Mouse (Mus musculus) forebrain, embryonic 12.5 days (tissue): ENCODE results near the gene Rgp1. TPM values are rescaled to one million over a fixed set of nuclear protein-coding genes. Genes with fewer than 3 reads are reported as not detected.

Source experiments
- ATAC-seq: fragments of 200-750 bp; cut with Nextera tagmentation; 2 replicates; pipeline ENCODE4 v1.8.0; 2017; ENCODE audit warnings: moderate TSS enrichment; ENCODE audit not compliant: low FRiP score
- H3K27ac ChIP-seq: fragments of 300-500 bp; sonication (generic); 2 replicates; pipeline ENCODE4 v1.5.1; 2016; ENCODE audit warnings: mild to moderate bottlenecking
- H3K27me3 ChIP-seq: fragments of 300-500 bp; sonication (generic); 2 replicates; pipeline ENCODE4 v1.6.1; 2016; ENCODE audit warnings: mild to moderate bottlenecking
- H3K36me3 ChIP-seq: fragments of 300-500 bp; sonication (generic); replicated peaks from 2 replicates; pipeline ENCODE4 v1.6.1; 2016; ENCODE audit warnings: mild to moderate bottlenecking
- H3K4me1 ChIP-seq: fragments of 300-500 bp; sonication (generic); 2 replicates; pipeline ENCODE4 v1.6.1; 2016
- H3K4me2 ChIP-seq: fragments of 300-500 bp; sonication (generic); 2 replicates; pipeline ENCODE4 v1.6.1; 2016; ENCODE audit warnings: mild to moderate bottlenecking, moderate library complexity
- H3K4me3 ChIP-seq: fragments of 300-500 bp; sonication (generic); replicated peaks from 2 replicates; pipeline ENCODE4 v1.5.1; 2016; ENCODE audit warnings: mild to moderate bottlenecking
- H3K9ac ChIP-seq: fragments of 300-500 bp; sonication (generic); 2 replicates; pipeline ENCODE4 v1.6.1; 2016; ENCODE audit warnings: mild to moderate bottlenecking
- H3K9me3 ChIP-seq: fragments of 300-500 bp; sonication (generic); 2 replicates; pipeline ENCODE4 v1.6.1; 2016
- WGBS: fragments of 180-500 bp; shearing (Covaris S2); methylation state at CpG from one replicate; pipeline ENCODE4 v1.1.7; 2016; 5-methylcytosine and 5-hydroxymethylcytosine counted together
- polyA plus RNA-seq: library from polyadenylated mRNA; unstranded; fragments of >200 nt; fragmentation: Nextera tagmentation; extraction: Ambion mirVana; gene quantifications from 2 replicates; pipeline ENCODE4 v1.2.1, GENCODE M21; 2016

The Rgp1 gene
- polyA plus RNA-seq, 1 experiment from 2014 or later, result 29.9 TPM

GRCm38 (mm10) chr4:43604751-43605685, 26.5 kb downstream of the Rgp1 start:
- no peaks in the 10 kb centered on the region for H3K27me3 ChIP-seq
- 81% methylated on average over 9 of the region's 9 CpGs for WGBS
- no peak overlapping the region for H3K9ac ChIP-seq
- H3K27ac ChIP-seq, result no peak overlapping the region
- no peaks in the 10 kb centered on the region for H3K36me3 ChIP-seq
- no peak for ATAC-seq
- H3K4me2 ChIP-seq, result no peak overlapping the region
- no peaks in the 10 kb centered on the region for H3K4me1 ChIP-seq
- H3K4me3 ChIP-seq, result no peak overlapping the region
- no peaks in the 10 kb centered on the region for H3K9me3 ChIP-seq

- no peak for ATAC-seq
- Histone ChIP-seq H3K4me1 (no peaks in the 10 kb centered on the region), H3K36me3 (no peaks in the 10 kb centered on the region), H3K27ac (no peak overlapping the region), H3K27me3 (no peaks in the 10 kb centered on the region), H3K4me3 (no peak overlapping the region), H3K4me2 (no peak overlapping the region), H3K9me3 (no peaks in the 10 kb centered on the region), H3K9ac (no peak overlapping the region)
- 65% methylated on average over 10 of the region's 10 CpGs for WGBS
Measured at GRCm38 (mm10) chr4:43612534-43612933, 34.0 kb downstream of the Rgp1 start.

GRCm38 (mm10) chr4:43613060-43613730, 34.7 kb downstream of the Rgp1 start:
- H3K9ac ChIP-seq, result no peak overlapping the region
- H3K27ac ChIP-seq, result no peak overlapping the region
- H3K36me3 ChIP-seq, result no peaks in the 10 kb centered on the region
- ATAC-seq, result no peak
- no peaks in the 10 kb centered on the region for H3K9me3 ChIP-seq
- no peaks in the 10 kb centered on the region for H3K4me1 ChIP-seq
- H3K27me3 ChIP-seq, result no peaks in the 10 kb centered on the region
- WGBS, result 67% methylated on average over 3 of the region's 3 CpGs
- no peak overlapping the region for H3K4me3 ChIP-seq
- H3K4me2 ChIP-seq, result no peak overlapping the region

GRCm38 (mm10) chr4:43620146-43620778, 41.7 kb downstream of the Rgp1 start:
- 84% methylated on average over 4 of the region's 4 CpGs for WGBS

GRCm38 (mm10) chr4:43629106-43629817, 50.7 kb downstream of the Rgp1 start:
- Histone ChIP-seq H3K36me3 (no peaks in the 10 kb centered on the region), H3K27me3 (peaks cover 12% of the 10 kb centered on the region), H3K27ac (no peak overlapping the region), H3K9me3 (peaks cover 13% of the 10 kb centered on the region), H3K4me2 (0 out of 2 replicates have a peak overlapping the region, but pooled peaks have one; percentile 21), H3K4me3 (no peak overlapping the region), H3K9ac (no peak overlapping the region), H3K4me1 (peaks cover 37% of the 10 kb centered on the region)
- 38% methylated on average over 20 of the region's 20 CpGs for WGBS
- peak; percentile 28; the same call in 1 of the 2 replicates for ATAC-seq

More at GRCm38 (mm10) chr4:43620146-43620778, 41.7 kb downstream of the Rgp1 start:
- Histone ChIP-seq H3K27ac (no peak overlapping the region), H3K9me3 (peaks cover 8% of the 10 kb centered on the region), H3K4me3 (no peak overlapping the region), H3K4me2 (no peak overlapping the region), H3K4me1 (no peaks in the 10 kb centered on the region), H3K9ac (no peak overlapping the region), H3K27me3 (peaks cover 6% of the 10 kb centered on the region; the same call in 1 of the 2 replicates), H3K36me3 (no peaks in the 10 kb centered on the region)
- no peak for ATAC-seq

- peak overlapping the region; percentile 78; the same call in 1 of the 2 replicates for H3K27ac ChIP-seq
- H3K4me3 ChIP-seq, result no peak overlapping the region
- no peak overlapping the region for H3K9ac ChIP-seq
- peaks cover 12% of the 10 kb centered on the region for H3K27me3 ChIP-seq
- peak overlapping the region; percentile 94 for H3K4me2 ChIP-seq
- peaks cover 37% of the 10 kb centered on the region for H3K4me1 ChIP-seq
- ATAC-seq, result peak; percentile 66
- H3K9me3 ChIP-seq, result peaks cover 7% of the 10 kb centered on the region
- 3% methylated on average over 5 of the region's 5 CpGs for WGBS
- H3K36me3 ChIP-seq, result no peaks in the 10 kb centered on the region
Measured at GRCm38 (mm10) chr4:43630030-43630581, 51.6 kb downstream of the Rgp1 start.

GRCm38 (mm10) chr4:43630671-43631045, 52.1 kb downstream of the Rgp1 start:
- ATAC-seq, result peak; percentile 19; the same call in 1 of the 2 replicates
- Histone ChIP-seq H3K9ac (peak overlapping the region; percentile 90; the same call in 1 of the 2 replicates), H3K4me3 (peak overlapping the region; percentile 65; the same call in 1 of the 2 replicates)

GRCm38 (mm10) chr4:43631046-43631955, 52.8 kb downstream of the Rgp1 start, which contains the start of gene Npr2:
Gene Npr2 (plus strand): TSS chr4:43631935.
- peak; percentile 60 for ATAC-seq
- 2% methylated on average over 24 of the region's 70 CpGs for WGBS
- no peaks in the 10 kb centered on the region for H3K36me3 ChIP-seq

More at GRCm38 (mm10) chr4:43630671-43631045, 52.1 kb downstream of the Rgp1 start:
- WGBS, result 16% methylated on average over 5 of the region's 5 CpGs
- Histone ChIP-seq H3K9me3 (0 out of 2 replicates have a peak, but pooled peaks cover 2% of the 10 kb centered on the region), H3K4me2 (peak overlapping the region; percentile 94), H3K27ac (peak overlapping the region; percentile 78), H3K36me3 (no peaks in the 10 kb centered on the region), H3K4me1 (peaks cover 37% of the 10 kb centered on the region), H3K27me3 (peaks cover 12% of the 10 kb centered on the region)

GRCm38 (mm10) chr4:43631956-43632920, 53.7 kb downstream of the Rgp1 start:
- peak overlapping the region; percentile 78; the same call in 1 of the 2 replicates for H3K27ac ChIP-seq
- H3K36me3 ChIP-seq, result no peaks in the 10 kb centered on the region
- WGBS, result 50% methylated on average over 42 of the region's 42 CpGs
- H3K27me3 ChIP-seq, result peaks cover 12% of the 10 kb centered on the region
- H3K9ac ChIP-seq, result peak overlapping the region; percentile 90
- H3K4me2 ChIP-seq, result peak overlapping the region; percentile 94
- H3K9me3 ChIP-seq, result no peaks in the 10 kb centered on the region
- H3K4me1 ChIP-seq, result peaks cover 37% of the 10 kb centered on the region
- H3K4me3 ChIP-seq, result peak overlapping the region; percentile 65
- 0 out of 2 replicates have a peak, but pooled peaks have one; percentile 13 for ATAC-seq

More at GRCm38 (mm10) chr4:43631046-43631955, 52.8 kb downstream of the Rgp1 start, which contains the start of gene Npr2:
- H3K27me3 ChIP-seq, result peaks cover 12% of the 10 kb centered on the region
- H3K4me3 ChIP-seq, result peak within 1 kb of the TSS; percentile 65
- 0 out of 2 replicates have a peak, but pooled peaks cover 2% of the 10 kb centered on the region for H3K9me3 ChIP-seq
- H3K9ac ChIP-seq, result peak within 1 kb of the TSS; percentile 90
- peak within 1 kb of the TSS; percentile 78 for H3K27ac ChIP-seq
- peaks cover 37% of the 10 kb centered on the region for H3K4me1 ChIP-seq
- H3K4me2 ChIP-seq, result peak within 1 kb of the TSS; percentile 94
